Mouse (Mus musculus) kidney, postnatal 14 days (tissue): Measurements from ENCODE around the gene Pcgf3.

Source experiments
- DNase-seq: peaks from one replicate; pipeline ENCODE4 v3.0.0; 2022; ENCODE audit warnings: mixed read lengths

Gene Pcgf3

DNA sequence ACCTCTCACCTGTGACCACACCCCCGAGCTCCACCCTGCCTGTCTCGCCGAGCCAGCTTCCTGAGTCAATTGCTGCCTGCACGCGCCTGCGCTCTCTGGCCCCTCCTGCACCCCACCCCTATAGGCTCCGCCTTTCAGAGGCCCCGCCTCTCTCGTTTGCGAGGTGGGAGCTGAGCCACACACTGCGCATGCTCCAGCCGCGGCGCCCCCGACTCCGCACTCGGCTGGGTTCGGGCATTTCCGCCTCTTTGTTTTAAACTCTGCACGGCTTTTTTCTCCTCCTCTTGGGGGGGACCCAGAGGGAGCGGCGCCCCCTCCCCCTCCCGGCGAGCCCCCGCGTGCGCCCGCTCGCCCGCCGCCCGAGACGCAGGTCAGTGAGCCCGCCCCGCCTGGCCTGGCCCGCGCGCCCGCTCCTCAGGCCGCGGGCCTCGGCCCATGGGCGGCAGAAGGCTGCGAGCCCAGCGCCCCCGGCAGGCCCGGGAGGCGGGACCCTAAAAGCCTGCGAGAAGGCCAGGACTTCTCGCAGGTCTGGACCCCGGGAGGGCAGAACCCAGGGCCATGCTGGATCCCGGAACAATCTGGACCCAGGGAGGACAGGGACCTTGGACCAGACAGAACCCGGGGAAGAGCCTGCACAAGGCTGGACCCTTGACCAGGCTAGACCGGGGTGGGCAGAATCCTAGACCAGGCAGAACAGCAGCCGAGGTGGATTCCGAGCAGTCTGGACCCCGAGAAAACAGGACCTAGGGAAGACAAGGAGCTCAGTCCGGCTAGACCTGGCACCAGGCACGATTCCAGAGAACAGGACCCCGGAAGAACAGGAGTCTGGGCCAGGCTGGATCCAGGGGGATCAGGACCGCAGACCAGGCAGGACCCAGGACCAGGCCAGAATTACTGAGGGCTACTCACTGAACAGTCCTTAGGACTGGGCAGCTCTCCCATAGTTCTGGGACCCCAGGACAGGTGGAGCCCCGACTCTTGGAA lies at the start of gene Pcgf3:
Gene Pcgf3 (plus strand): TSS at position 151 of the 984 bp plus-strand sequence.
- DNase-seq = peak; percentile 99

DNA sequence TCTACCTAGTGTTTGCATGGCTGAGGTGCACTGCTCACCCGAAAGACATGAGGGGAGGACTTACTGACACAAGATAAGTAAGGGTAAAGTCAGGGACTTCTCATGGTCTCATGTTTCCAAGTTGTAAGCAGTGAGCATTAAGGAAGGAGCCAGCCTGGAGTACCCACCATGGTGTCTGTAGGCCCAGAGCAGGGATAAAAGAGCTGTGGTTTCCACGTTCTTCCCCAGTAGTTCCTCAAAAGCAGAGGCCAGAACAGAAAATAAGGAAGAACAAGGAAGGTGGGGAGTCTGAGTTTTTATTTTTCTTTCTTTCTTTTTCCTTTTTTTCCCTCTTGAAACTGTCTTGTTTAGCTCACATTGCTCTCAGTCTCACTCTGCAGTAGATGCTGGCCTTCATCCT lies 46.3 kb upstream of the Pcgf3 start:
- no peak for DNase-seq

DNA sequence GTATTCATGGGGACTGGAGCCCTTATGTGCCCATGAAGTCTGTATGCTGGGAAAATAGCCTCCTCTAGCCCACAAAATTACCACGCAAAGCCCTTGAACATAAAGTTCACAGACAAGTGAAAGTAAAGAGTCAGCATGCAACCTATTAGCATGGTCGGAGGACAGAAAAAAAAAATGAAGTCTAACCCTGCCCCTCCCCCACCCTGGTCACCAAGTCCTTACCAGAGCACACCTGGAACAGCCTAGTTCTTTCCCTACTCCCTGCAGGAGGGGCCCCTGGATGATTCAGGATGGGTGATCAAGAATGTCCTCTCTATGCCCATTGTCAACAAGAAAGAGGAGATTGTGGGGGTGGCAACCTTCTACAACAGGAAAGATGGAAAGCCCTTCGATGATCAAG lies 38.3 kb upstream of the Pcgf3 start:
- DNase-seq = no peak

DNA sequence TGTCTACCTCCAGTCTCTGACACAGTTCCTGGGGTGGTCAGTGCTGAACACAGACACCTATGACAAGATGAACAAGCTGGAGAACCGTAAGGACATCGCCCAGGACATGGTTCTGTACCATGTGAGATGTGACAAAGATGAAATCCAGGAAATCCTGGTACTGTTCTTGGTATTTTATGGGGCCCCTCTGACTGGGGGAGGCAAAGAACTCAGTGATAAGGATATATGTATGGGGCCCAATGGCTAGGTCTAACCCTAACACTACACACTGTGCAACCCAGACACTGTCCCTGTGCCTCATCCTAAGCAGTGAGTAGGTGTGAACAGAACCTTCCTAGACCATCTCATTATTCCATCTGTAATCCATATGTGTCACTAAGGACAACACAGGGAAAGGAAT lies 37.6 kb upstream of the Pcgf3 start:
- DNase-seq = no peak

DNA sequence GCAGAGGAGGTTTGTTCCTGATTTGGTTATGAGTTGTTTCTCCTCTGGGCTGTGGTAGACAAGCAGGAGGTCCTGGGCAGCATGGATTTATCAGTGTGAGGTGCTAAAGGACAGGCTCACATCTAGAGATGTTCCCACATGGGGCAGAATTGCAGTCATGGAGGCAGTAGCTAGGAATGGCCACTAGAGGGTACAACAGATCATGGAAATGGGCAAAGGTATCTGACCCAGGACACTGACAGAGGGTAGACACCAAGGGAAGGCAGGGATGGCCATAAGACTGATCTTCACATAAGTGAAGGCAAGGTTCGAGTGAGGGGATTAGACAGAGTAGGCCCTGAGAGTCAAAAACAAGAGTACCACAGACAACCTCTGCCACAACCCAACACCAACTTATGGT lies 33.8 kb upstream of the Pcgf3 start:
- DNase-seq = peak; percentile 60

DNA sequence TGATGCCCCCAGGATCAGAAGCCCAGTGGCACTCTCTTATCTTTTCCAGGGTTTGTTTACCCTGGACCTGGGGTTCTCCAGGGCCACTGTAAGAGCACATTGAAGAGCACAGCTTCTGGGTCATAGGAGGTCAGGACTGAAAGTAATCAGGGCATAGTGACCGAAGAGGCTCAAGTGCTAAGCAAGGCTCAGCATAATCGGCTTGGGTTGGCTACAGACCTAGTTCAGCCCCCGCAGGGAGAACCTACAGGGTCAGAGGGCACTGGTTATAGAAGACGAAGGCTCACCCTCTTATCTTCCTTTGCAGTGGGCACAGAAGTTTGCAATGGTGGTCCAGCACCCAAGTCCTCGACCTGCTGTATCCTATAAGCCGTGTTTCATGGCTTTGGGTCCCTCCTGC lies 29.8 kb upstream of the Pcgf3 start:
- no peak for DNase-seq

DNA sequence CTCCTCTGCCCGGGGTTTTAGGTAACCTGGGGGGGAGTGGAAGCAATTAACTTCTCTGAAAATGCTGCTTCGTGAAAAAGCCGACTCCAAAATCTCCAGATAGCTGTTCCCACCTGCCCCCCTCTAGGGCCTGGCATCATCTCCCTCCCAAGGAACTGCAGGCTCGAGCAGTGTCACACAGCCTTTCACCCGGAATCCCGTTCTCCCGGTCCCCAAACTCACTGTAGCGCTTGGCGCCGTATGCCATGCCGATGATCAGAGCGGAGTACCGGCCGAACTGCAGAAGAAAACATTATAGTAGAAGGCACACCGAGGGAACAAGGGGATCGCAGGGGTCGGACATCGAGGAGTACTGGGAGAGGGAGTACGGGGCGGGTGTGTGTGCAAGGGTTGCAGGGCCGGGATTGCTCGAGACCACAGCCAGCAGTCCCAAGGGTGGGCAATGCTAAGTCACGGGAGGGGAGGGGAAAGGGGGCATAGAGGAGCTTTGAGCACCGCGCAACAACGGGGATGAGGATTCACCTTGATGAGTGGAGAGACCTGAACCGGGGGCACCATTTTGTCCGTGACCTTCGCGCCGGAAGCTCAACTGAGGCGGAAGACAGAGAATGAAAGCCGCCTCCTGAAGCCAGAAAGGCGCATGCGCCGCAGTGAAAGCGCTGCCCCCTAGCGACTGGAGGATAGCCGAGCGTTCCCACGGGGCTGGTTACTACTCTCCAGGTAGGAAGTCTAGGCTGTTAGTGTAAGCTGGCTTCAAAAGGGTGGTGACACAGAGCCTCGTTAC lies 27.0 kb upstream of the Pcgf3 start, which contains the start of gene Atp5k:
Gene Atp5k (minus strand): TSS at position 645 of the 784 bp plus-strand sequence.
- DNase-seq = peak; percentile 95

DNA sequence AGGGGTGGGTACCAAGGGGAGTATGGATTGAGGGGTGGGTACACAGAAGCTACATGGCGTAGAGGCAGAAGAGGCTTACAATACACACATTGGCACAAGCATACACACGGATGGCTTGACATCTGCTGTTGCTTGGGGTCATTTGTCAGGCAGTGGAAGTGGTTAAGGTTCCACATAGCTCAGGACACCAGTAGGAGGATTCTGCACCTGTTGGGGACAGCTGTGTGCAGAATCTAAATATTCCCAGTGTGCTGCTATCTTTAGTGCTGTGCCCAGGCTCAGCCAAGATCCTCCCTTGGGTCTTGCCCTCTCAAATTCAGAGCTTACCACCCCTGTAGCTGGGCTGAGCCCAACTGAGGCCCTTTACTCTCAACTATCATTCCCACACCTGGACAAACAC lies 24.9 kb upstream of the Pcgf3 start:
- no peak for DNase-seq

DNA sequence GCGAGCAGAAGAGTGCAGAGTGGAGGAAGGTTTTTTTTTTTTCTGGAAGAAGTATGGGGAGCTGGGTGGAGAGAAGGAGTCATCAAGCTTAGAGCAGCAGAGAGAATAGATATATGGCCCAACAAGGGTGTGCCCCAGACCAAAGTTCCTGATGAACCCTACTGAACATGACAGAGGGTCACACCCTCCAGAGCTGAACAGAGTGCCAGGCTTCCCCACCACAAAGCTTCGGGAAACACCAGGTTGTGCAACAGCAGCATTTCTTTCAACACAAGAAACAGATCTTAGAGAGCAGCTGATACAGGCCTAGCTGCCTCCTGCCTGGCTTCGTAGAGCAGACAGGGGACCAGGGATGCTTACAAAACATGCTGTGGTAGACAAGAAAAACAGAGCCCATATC lies 14.1 kb upstream of the Pcgf3 start:
- DNase-seq = no peak

DNA sequence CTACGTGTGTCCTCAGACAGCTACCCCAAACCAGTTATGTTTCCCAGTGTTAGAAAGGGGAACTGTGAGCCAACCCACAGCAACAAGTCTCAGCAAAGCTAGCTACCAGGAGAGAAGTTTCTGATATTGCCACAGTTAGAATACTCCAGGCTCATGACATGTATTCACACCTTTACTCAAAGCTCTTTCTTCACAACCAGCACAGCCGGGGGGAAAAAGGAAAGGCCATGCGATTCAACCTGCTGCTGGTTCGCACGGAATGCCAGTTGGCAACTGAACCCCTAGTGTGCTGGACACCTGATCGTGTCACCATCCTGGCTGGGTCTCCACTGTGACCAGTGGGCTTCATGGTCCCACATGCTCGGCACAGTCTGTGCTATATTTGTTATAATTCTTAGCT lies 13.2 kb upstream of the Pcgf3 start:
- no peak for DNase-seq

DNA sequence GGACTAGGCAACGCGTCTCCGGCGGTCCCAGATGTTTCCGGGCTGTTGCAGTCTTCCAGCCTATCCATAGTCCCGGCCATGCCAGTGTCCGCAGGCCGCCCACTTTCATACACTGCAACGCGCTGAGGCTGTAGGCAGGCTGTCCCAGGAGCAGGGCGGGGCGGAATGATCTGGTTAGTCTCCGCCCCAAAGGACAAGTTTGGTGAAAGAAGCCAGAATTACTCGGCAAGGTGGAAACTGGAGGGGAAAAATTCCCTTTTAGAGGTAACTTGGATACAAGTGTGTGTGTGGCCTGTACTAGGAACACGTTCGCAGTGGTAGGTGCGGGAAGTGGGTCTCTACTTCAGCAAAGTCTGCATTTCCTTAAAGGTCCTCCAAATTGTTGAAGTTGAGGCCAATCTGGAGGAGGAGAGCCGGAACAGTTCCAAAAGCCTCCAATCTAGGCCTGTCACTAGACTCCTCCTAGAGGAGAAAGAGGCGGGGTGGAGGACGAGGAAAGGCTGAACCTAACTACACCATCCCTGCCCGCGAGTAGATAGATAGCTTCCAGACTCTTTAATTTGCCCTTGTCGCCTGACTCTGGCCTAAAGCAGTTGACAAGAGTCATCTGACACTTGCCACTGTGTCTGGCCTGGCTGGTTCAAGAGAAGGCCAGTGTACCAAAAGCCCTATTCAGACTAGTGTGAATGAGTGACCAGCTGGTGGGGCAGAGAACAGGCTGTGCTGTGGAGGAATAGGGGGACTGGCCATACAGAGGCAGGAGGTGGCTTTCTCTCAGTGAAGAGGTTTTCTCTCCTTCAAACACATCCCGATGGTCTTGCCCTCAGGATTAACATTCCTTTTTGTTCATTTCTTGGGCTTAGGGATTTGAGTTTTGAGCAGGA lies 12.0 kb upstream of the Pcgf3 start, which contains the start of gene Mfsd7a:
Gene Mfsd7a (minus strand): TSS at position 107 of the 884 bp plus-strand sequence.
- peak; percentile 86 for DNase-seq

DNA sequence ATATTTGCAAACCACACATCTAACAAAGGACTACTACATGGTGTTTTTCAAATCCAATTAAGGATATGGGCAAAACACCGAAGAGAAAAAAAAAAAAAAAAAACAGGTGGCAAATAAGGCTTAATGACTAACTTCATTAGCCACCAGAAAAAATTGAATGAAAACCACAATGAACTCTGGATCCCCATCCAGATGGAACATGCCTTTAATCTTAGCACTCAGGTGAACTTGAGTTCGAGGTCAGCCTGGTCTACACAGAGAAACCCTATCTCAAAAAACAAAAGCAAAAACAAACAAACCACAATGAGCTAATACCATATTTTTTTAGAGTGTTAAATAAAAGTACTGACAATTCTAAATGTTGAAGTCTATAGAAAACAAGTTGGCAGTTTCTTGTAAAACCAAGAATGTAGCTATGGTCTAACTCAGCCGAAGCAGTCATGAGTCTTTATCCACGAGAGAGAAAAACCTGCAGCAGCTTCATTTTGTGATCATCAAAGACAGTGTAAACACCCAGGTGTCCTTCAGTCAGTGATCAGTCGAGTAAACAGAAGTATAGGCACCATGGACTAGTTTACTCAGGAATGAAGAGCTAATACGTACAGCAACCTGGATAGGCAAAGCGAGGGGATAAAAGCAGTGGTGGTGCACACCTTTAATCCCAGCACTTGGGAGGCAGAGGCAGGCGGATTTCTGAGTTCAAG lies 10.0 kb upstream of the Pcgf3 start:
- no peak for DNase-seq

DNA sequence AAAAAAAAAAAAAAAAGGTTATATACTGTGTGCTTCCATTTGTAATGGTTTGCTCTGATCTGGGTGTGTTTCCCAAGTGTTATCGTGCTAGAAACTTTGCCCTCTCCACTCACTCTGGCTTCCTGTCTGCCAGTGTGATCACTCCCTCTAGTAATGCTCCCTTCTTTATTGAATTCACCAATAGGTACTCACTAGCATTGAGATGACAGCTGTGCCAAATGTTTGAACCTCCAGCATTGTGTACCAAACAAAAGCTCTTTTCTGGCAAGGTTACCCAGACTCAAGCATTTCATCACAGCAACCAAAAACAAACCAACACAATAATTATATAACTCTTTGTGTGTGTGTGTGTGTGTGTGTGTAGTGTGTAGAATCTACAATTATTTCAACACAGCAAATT lies 9.4 kb upstream of the Pcgf3 start:
- DNase-seq = no peak

DNA sequence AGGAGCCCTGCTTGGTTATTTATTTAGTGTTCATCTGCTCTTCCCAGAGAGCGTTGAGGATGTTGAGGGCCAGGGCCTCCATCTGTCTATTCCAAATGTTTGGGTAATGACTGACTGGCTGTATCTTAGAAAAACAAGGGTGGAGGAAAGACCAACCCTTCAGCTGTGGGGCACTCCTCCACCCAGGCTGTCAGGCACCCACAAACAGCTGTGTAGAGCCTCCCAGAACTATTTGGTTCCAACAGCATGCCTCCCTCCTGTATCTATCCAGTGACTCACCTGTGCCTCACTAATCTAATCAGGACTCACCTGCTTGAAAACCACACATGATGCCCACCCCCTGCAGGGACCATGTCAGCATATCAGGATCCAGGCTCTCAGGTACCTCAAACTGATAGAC lies 8.6 kb upstream of the Pcgf3 start:
- no peak for DNase-seq

DNA sequence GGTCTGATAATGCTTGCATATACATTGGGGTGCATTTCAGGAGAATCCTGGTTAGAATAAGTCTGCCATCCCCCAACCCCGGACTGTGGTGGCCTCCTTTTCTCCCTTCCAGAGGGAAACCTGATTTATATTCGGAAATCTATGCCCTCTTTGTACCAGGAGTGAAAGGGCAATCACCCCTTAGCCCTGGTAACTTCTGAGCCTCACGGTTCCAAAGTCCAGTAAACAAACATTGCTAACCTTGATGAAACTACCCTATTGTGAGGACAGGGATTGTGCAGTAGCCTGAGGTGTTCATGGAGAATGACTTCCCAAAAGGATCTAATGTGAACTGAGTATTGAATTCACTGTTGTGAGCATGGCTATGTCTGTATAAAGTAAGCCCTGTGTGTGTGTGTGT lies 6.9 kb upstream of the Pcgf3 start:
- peak; percentile 7 for DNase-seq

DNA sequence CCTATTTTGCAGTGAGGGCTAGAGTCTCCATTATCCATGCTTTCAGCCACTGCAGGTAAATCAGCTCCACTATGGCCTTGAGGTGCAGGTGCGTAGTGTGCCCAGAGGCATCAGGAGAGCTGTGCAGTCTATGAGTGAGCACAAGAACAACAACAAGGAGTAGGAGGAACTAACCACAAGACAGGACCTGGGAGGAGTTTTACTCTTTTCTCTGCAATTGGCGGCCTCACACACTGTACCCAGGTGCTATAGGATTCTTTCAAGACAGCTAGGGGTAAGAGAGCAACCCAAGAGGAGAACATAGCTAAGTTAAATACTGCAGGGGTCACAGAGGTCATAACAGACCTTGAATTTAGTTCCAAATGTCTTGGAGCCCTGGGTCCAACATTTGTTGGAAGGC lies 2.3 kb upstream of the Pcgf3 start:
- no peak for DNase-seq

DNA sequence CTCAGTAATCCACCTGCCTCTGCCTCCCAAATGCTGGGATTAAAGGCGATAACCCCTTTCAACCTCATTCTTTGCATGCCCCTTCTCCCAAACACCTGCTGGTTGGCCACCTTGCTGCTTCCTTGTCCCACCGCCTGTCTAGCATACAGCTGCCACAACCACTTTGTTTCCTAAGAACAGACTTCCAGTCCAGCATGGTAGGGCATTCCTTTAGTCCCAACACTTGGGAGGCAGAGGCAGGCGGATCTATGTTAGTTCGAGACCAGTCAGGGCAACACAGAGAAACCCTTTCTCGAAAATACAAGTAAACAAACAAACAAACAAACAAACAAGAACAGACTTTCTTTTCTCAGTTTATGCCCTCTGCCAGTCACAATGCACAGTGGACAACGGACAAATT lies 571 bp upstream of the Pcgf3 start:
- DNase-seq = no peak

DNA sequence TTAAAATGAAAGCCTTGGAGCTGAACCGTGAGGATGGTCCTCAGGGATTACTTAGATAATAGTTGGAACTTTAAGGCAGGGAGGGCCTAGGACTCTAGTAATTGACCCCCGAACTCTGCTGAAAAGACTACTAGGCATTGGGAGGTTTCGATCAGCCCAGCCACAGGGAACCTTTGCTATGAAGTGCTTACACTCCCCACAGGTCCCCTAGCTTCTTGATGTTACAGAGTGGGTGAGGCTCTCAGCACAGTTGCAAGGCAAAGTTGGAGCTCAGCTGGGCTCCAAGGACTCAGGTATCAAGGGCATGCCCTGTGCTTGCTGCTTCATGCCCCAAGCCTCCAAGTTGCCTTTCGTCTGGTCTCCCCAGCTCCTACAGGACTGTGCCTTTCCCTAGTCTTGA lies 1.4 kb downstream of the Pcgf3 start:
- DNase-seq = peak; percentile 5

DNA sequence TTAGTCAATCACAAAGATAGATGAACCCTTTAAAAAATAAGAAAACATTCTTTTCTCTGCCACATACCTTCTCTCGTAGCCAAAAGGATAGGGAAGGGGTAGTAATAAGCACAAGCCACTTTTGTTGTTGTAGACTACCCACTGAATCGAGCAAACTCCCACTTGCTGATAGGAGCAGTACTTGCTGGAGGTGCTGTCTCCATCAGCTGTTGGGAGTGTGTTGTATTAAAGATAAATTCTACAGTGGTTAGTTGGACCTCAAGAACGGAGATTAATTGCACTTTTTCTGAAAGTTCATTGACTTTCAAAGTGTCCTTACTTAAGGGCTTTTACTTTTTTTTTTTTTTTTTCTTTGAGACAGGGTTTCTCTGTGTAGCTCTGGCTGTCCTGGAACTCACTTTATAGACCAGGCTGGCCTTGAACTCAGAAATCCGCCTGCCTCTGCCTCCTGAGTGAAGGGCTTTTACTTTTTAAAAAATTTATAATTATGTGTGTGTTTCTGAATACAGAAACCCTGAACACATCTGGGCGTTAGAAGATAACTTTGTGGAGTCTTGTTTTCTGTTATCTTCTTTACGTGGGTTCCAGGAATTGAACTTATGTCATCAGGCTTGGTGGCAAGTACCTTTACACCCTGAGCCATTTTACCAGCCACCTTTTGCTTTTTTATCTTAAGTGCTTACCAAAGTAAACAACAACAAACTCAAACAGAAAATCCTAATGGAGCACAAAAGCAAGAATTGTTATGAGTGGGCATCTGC lies 4.3 kb downstream of the Pcgf3 start:
- no peak for DNase-seq

DNA sequence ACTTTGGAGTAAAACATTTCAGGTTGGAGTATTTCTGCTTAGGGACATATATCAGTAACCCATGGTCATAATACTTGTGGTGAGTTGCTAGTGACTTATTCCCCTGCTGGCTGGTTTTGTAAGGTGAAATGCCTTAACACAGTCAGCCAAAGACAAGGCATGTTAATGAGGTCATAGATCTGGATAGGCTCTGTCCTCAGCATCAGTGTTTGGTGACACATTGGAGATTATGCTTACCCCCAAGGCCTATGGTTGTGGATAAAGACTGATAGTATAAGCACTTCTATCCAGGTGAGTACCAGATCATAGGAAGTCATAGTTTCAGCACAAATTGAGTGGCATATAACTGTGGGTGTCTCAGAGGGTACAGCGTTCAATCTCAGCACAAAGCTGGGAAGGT lies 5.6 kb downstream of the Pcgf3 start:
- DNase-seq = no peak

DNA sequence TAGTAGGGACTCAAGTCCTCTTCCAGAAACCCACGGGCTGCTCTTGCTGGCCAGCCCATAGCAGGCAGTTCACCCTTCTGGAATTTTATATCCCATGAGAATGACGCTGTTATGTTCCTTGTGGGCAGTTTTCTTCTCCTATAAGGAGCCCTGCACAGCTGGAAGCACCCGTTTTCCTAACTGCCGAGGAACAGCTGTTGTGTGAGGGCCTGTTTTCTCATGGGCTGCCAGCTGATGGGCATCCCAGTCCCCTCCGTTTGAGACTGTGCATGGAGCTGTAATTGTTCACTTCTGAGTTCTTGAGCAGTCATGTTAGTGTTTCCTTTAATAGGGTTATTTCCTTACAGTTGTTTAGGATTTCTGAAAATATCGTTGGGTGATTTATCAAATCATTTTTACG lies 8.6 kb downstream of the Pcgf3 start:
- no peak for DNase-seq
